Mouse (Mus musculus): ENCODE data around the gene Oas1f. TPM values are rescaled to one million over a fixed set of nuclear protein-coding genes. Genes with fewer than 3 reads are reported as not detected.

The Oas1f gene
- not detected for polyA plus RNA-seq (2014; fragmentation: Illumina TruSeq; extraction: RNeasy Lipid Tissue Mini Kit (QIAGEN cat#74804); ENCODE audit: low replicate concordance)

DNA sequence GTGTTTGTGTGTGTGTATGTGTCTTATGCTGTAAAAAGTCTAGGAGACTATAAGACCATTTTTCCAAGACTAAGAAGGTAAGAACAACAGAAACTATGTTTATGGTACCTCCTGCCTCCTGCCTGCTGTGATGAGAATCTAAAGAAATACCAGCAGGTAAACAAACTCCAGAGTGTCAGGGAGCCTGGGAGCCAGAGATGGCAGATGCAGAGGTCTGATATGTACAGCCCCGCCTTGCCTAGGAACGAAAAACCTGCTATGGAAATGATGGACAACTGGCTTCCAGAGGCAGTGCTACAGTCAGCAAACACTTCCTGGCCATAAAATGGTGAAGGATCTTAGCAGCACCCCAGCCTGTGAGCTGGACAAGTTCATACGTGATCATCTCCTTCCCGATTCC is at the start of gene Oas1f:
TSS of gene Oas1f (plus strand) at position 301 of the 400 bp plus-strand sequence.

DNA sequence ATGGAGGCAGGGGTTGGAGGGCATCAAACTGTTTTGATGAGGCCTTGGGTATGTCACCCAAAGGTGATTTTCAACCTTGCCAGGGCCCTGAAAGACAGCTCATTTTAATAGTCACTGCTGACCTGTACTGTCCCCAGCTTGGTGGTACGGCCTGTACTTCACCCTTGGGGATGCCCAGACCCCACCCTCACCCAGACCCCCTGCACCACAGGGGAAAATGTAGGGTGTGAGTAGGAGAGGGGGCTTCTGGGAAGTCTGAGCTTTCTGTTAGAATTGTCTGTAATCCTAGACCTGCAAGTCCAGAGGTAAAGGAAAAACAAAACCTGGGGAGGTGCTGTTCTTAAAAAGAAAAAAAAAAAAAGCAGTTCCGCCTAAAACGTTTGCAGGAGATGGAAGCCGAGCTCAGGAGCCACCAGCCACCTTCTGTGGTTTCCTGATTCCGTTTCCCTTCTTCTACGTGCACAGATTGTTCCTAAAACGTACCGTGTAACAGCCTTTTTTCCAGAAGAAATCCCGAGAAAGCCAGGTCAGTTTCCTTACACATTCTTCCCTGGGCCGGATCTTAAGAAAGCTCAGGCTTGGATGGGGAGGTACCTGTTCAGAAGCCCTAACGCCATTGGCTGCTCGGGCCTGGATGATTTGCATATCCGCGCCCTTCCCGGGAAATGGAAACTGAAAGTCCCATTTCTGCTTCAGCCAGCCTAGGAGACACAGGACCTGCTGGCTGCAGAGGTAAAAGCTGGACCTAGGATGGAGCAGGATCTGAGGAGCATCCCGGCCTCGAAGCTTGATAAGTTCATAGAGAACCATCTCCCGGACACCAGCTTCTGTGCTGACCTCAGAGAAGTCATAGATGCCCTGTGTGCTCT is 35.0 kb upstream of the Oas1f start, which contains the start of gene Oas1c:
TSS of gene Oas1c (minus strand) at position 564 of the 869 bp plus-strand sequence.

DNA sequence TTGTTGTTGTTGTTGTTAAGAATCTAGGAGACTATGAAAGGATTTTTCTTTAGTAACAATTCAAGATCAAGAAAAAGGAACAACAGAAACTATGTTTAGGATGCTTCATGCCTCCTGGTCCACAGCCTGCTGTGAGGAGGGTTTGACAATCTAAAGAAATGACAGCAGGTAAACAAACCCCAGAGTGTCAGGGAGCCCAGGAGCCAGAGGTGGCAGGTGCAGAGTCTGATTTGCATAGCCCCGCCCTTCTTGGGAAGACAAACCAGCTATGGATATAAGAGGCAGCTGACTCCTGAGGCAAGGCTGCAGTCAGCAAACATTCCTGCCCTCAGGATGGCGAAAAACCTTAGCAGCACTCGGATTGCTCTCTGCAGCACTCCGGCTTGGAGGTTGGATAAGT is 14.0 kb downstream of the Oas1f start, which contains the start of gene Oas1h:
TSS of gene Oas1h (plus strand) at position 301 of the 400 bp plus-strand sequence.

DNA sequence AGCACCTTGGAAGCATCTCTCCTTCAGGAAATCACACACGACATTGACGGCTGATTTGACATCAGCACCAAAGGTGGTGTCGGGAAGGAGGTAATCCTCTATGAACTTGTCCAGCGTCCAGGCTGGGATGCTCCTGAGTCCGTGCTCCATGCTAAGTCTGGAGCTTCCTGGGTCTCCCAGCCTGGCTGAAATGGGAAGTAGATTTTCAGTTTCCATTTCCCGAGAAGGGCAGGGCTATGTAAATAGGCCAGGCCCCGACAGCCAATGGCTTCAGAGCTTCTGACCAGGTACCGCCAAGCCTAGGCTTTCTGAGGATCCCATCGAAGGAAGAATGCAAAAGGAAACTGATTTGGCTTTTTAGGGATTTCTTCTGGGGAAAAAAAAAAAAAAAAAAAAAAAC is 40.2 kb downstream of the Oas1f start, which contains the start of gene Oas1g:
TSS of gene Oas1g (minus strand) at position 201 of the 400 bp plus-strand sequence.

DNA sequence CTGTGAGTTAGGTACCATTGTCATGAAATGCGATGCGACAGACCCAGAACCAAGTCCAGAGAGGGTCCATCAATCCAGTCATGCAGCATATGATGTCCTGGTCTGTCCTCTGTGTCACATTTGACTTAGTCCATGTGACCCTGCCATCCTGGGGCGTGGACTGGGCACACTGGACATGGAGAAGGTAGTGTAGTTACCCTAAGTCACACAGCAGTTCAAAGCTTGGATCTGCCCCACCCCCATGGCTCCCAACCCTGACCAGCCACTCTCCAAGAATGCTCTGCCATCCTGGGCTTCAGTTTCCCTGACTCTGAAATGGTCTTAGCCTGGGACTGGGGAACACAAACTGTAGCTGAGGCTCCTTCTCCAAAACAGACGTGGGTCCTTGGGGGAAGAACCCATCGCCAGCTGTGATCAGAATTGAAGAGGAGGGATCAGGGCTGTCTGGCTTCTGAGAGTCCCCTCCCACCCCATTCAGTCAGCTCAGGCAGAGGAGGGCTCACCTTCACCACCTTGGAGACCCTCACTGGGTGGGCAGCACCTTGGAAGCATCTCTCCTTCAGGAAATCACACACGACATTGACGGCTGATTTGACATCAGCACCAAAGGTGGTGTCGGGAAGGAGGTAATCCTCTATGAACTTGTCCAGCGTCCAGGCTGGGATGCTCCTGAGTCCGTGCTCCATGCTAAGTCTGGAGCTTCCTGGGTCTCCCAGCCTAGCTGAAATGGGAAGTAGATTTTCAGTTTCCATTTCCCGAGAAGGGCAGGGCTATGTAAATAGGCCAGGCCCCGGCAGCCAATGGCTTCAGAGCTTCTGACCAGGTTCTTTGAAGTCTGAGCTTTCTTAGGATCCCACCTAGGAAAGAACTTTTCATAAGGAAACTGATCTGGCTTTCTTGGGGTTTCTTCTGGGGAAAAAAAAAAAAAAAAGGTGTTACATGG is 59.9 kb downstream of the Oas1f start, which contains the start of gene Oas1a:
TSS of gene Oas1a (minus strand) at position 731 of the 943 bp plus-strand sequence.

Other genes with a start within 250 kb of the Oas1f start
- not detected for gene Rita1, start 234.8 kb upstream of the Oas1f start, polyA plus RNA-seq (2014; fragmentation: Illumina TruSeq; extraction: RNeasy Lipid Tissue Mini Kit (QIAGEN cat#74804); ENCODE audit: low replicate concordance)
- gene Ddx54, start 234.6 kb upstream of the Oas1f start, polyA plus RNA-seq (2014; fragmentation: Illumina TruSeq; extraction: RNeasy Lipid Tissue Mini Kit (QIAGEN cat#74804); ENCODE audit: low replicate concordance), result 0.15 TPM
- gene Cfap73, start 213.1 kb upstream of the Oas1f start, polyA plus RNA-seq (2014; fragmentation: Illumina TruSeq; extraction: RNeasy Lipid Tissue Mini Kit (QIAGEN cat#74804); ENCODE audit: low replicate concordance), result not detected
- gene Rasal1, start 198.6 kb upstream of the Oas1f start, polyA plus RNA-seq (2014; fragmentation: Illumina TruSeq; extraction: RNeasy Lipid Tissue Mini Kit (QIAGEN cat#74804); ENCODE audit: low replicate concordance), result not detected
- 0.22 TPM for gene Dtx1, start 135.4 kb upstream of the Oas1f start, polyA plus RNA-seq (2014; fragmentation: Illumina TruSeq; extraction: RNeasy Lipid Tissue Mini Kit (QIAGEN cat#74804); ENCODE audit: low replicate concordance)
- 1.4 TPM for gene Oas2, start 97.5 kb upstream of the Oas1f start, polyA plus RNA-seq (2014; fragmentation: Illumina TruSeq; extraction: RNeasy Lipid Tissue Mini Kit (QIAGEN cat#74804); ENCODE audit: low replicate concordance)
- 9.9 TPM for gene Oas3, start 69.7 kb upstream of the Oas1f start, polyA plus RNA-seq (2014; fragmentation: Illumina TruSeq; extraction: RNeasy Lipid Tissue Mini Kit (QIAGEN cat#74804); ENCODE audit: low replicate concordance)
- gene Oas1e, start 51.8 kb upstream of the Oas1f start, polyA plus RNA-seq (2014; fragmentation: Illumina TruSeq; extraction: RNeasy Lipid Tissue Mini Kit (QIAGEN cat#74804); ENCODE audit: low replicate concordance), result 0.30 TPM
- gene Oas1c, start 34.9 kb upstream of the Oas1f start, polyA plus RNA-seq (2014; fragmentation: Illumina TruSeq; extraction: RNeasy Lipid Tissue Mini Kit (QIAGEN cat#74804); ENCODE audit: low replicate concordance), result 0.48 TPM
- not detected for gene Oas1h, start 14.1 kb downstream of the Oas1f start, polyA plus RNA-seq (2014; fragmentation: Illumina TruSeq; extraction: RNeasy Lipid Tissue Mini Kit (QIAGEN cat#74804); ENCODE audit: low replicate concordance)
- gene Oas1g, start 40.2 kb downstream of the Oas1f start, polyA plus RNA-seq (2014; fragmentation: Illumina TruSeq; extraction: RNeasy Lipid Tissue Mini Kit (QIAGEN cat#74804); ENCODE audit: low replicate concordance), result 4.8 TPM
- gene Oas1a, start 60.2 kb downstream of the Oas1f start, polyA plus RNA-seq (2014; fragmentation: Illumina TruSeq; extraction: RNeasy Lipid Tissue Mini Kit (QIAGEN cat#74804); ENCODE audit: low replicate concordance), result 1.9 TPM
- gene Oas1d, start 67.2 kb downstream of the Oas1f start, polyA plus RNA-seq (2014; fragmentation: Illumina TruSeq; extraction: RNeasy Lipid Tissue Mini Kit (QIAGEN cat#74804); ENCODE audit: low replicate concordance), result not detected
- gene Rph3a, start 162.7 kb downstream of the Oas1f start, polyA plus RNA-seq (2014; fragmentation: Illumina TruSeq; extraction: RNeasy Lipid Tissue Mini Kit (QIAGEN cat#74804); ENCODE audit: low replicate concordance), result 0.15 TPM